Mouse (Mus musculus) midbrain, embryonic 14.5 days (tissue): Measurements from ENCODE around the gene Gm11084. TPM values are rescaled to one million over a fixed set of nuclear protein-coding genes. Genes with fewer than 3 reads are reported as not detected.

ENCODE experiments used
- ATAC-seq: fragments of 200-750 bp; cut with Nextera tagmentation; 2 replicates; pipeline ENCODE4 v1.8.0; 2017; ENCODE audit warnings: moderate number of reproducible peaks, moderate library complexity; ENCODE audit not compliant: low FRiP score, low TSS enrichment
- DNase-seq: peaks from one replicate; pipeline ENCODE4 v3.0.0-alpha.2; 2015
- H3K27ac ChIP-seq: fragments of 300-500 bp; sonication (generic); replicated peaks from 2 replicates; pipeline ENCODE4 v1.5.1; 2014; ENCODE audit warnings: mild to moderate bottlenecking, low read depth, low read length, moderate library complexity
- H3K27me3 ChIP-seq: fragments of 300-500 bp; sonication (generic); 2 replicates; pipeline ENCODE4 v1.6.1; 2014; ENCODE audit warnings: low read length, control low read depth, mixed read lengths; ENCODE audit not compliant: control insufficient read depth, insufficient read depth
- H3K36me3 ChIP-seq: fragments of 300-500 bp; sonication (generic); 2 replicates; pipeline ENCODE4 v1.6.1; 2014; ENCODE audit warnings: low read length, control low read depth; ENCODE audit not compliant: control insufficient read depth, insufficient read depth
- H3K4me1 ChIP-seq: fragments of 300-500 bp; sonication (generic); 2 replicates; pipeline ENCODE4 v1.6.1; 2014; ENCODE audit warnings: mild to moderate bottlenecking, antibody characterized with exemption, low read length, control low read depth; ENCODE audit not compliant: control insufficient read depth, insufficient read depth
- H3K4me2 ChIP-seq: fragments of 300-500 bp; sonication (generic); 2 replicates; pipeline ENCODE4 v1.6.1; 2014; ENCODE audit warnings: mild to moderate bottlenecking, low read length, moderate library complexity
- H3K4me3 ChIP-seq: fragments of 300-500 bp; sonication (generic); replicated peaks from 2 replicates; pipeline ENCODE4 v1.5.1; 2014; ENCODE audit warnings: low read depth, low read length
- H3K9ac ChIP-seq: fragments of 300-500 bp; sonication (generic); replicated peaks from 2 replicates; pipeline ENCODE4 v1.6.1; 2014; ENCODE audit warnings: mild to moderate bottlenecking, low read length, moderate library complexity
- H3K9me3 ChIP-seq: fragments of 300-500 bp; sonication (generic); 2 replicates; pipeline ENCODE4 v1.6.1; 2016; ENCODE audit warnings: low read length, control low read depth, mixed read lengths; ENCODE audit not compliant: control insufficient read depth
- WGBS: fragments of 180-500 bp; shearing (Covaris S2); extraction: QIAGEN DNeasy Blood & Tissue Kit; methylation state at CpG from one replicate; pipeline ENCODE4 v1.1.7; 2014; 5-methylcytosine and 5-hydroxymethylcytosine counted together
- polyA plus RNA-seq: library from polyadenylated mRNA; unstranded; fragments of >200 nt; fragmentation: Nextera tagmentation; extraction: Ambion mirVana; gene quantifications from 2 replicates; pipeline ENCODE4 v1.2.1, GENCODE M21; 2014

Gene Gm11084
- polyA plus RNA-seq, 1 experiment from 2014 or later: not detected

GRCm38 (mm10) chr2:72977272-72977671 lies 9.2 kb downstream of the Gm11084 start:
- Histone ChIP-seq H3K27ac (no peak overlapping the region), H3K9ac (no peak overlapping the region), H3K4me3 (peak overlapping the region; percentile 8; the same call in 1 of the 2 replicates), H3K4me2 (peak overlapping the region; percentile 43), H3K27me3 (no peaks in the 10 kb centered on the region), H3K4me1 (peaks cover 31% of the 10 kb centered on the region), H3K9me3 (no peaks in the 10 kb centered on the region), H3K36me3 (peaks cover 5% of the 10 kb centered on the region; the same call in 1 of the 2 replicates)
- WGBS: 73% methylated on average over 1 of the region's 1 CpGs
- no peak for ATAC-seq
- DNase-seq: no peak

GRCm38 (mm10) chr2:72976036-72976435 lies 10.5 kb downstream of the Gm11084 start:
- H3K4me2 ChIP-seq: peak overlapping the region; percentile 19; the same call in 1 of the 2 replicates
- ATAC-seq: no peak
- H3K27me3 ChIP-seq: no peaks in the 10 kb centered on the region
- H3K4me3 ChIP-seq: no peak overlapping the region
- no peak overlapping the region for H3K27ac ChIP-seq
- no peaks in the 10 kb centered on the region for H3K9me3 ChIP-seq
- H3K9ac ChIP-seq: no peak overlapping the region
- peaks cover 9% of the 10 kb centered on the region for H3K36me3 ChIP-seq
- H3K4me1 ChIP-seq: peaks cover 27% of the 10 kb centered on the region
- no peak for DNase-seq

- WGBS: 92% methylated on average over 6 of the region's 6 CpGs
- Histone ChIP-seq H3K9me3 (no peaks in the 10 kb centered on the region), H3K9ac (no peak overlapping the region), H3K36me3 (peaks cover 25% of the 10 kb centered on the region), H3K27me3 (no peaks in the 10 kb centered on the region), H3K4me2 (no peak overlapping the region), H3K4me3 (no peak overlapping the region), H3K4me1 (peaks cover 12% of the 10 kb centered on the region), H3K27ac (no peak overlapping the region)
- DNase-seq: no peak
- ATAC-seq: no peak
Measured at GRCm38 (mm10) chr2:72970831-72971230, 15.7 kb downstream of the Gm11084 start.

GRCm38 (mm10) chr2:72970302-72970701 lies 16.2 kb downstream of the Gm11084 start:
- Histone ChIP-seq H3K9me3 (no peaks in the 10 kb centered on the region), H3K4me2 (no peak overlapping the region), H3K9ac (no peak overlapping the region), H3K27me3 (no peaks in the 10 kb centered on the region), H3K4me3 (no peak overlapping the region), H3K4me1 (peaks cover 7% of the 10 kb centered on the region; the same call in 1 of the 2 replicates), H3K36me3 (peaks cover 23% of the 10 kb centered on the region), H3K27ac (no peak overlapping the region)
- WGBS: 93% methylated on average over 4 of the region's 4 CpGs
- DNase-seq (no peak), ATAC-seq (no peak)

- ATAC-seq (no peak), DNase-seq (no peak)
- Histone ChIP-seq H3K36me3 (peaks cover 23% of the 10 kb centered on the region), H3K4me1 (0 out of 2 replicates have a peak, but pooled peaks cover 3% of the 10 kb centered on the region), H3K9me3 (no peaks in the 10 kb centered on the region), H3K27ac (no peak overlapping the region), H3K4me2 (no peak overlapping the region), H3K27me3 (no peaks in the 10 kb centered on the region), H3K9ac (no peak overlapping the region), H3K4me3 (no peak overlapping the region)
- WGBS: 93% methylated on average over 1 of the region's 1 CpGs
Measured at GRCm38 (mm10) chr2:72968536-72968935, 18.0 kb downstream of the Gm11084 start.

GRCm38 (mm10) chr2:72965450-72965849 lies 21.1 kb downstream of the Gm11084 start:
- H3K36me3 ChIP-seq: peaks cover 16% of the 10 kb centered on the region
- WGBS: 97% methylated on average over 2 of the region's 2 CpGs
- H3K27ac ChIP-seq: no peak overlapping the region
- H3K4me3 ChIP-seq: no peak overlapping the region
- ATAC-seq (no peak), DNase-seq (no peak)
- H3K4me2 ChIP-seq: no peak overlapping the region
- H3K9ac ChIP-seq: no peak overlapping the region
- 0 out of 2 replicates have a peak, but pooled peaks cover 3% of the 10 kb centered on the region for H3K4me1 ChIP-seq
- no peaks in the 10 kb centered on the region for H3K9me3 ChIP-seq
- no peaks in the 10 kb centered on the region for H3K27me3 ChIP-seq

- Histone ChIP-seq H3K4me2 (no peak overlapping the region), H3K4me3 (no peak overlapping the region), H3K27me3 (no peaks in the 10 kb centered on the region), H3K9ac (no peak overlapping the region), H3K27ac (no peak overlapping the region), H3K9me3 (no peaks in the 10 kb centered on the region), H3K36me3 (peaks cover 8% of the 10 kb centered on the region; the same call in 1 of the 2 replicates), H3K4me1 (no peaks in the 10 kb centered on the region)
- no peak for DNase-seq
- ATAC-seq: no peak
- 93% methylated on average over 3 of the region's 3 CpGs for WGBS
Measured at GRCm38 (mm10) chr2:72956415-72956814, 30.1 kb downstream of the Gm11084 start.

- WGBS: 98% methylated on average over 3 of the region's 3 CpGs
- H3K9me3 ChIP-seq: no peaks in the 10 kb centered on the region
- no peak overlapping the region for H3K4me2 ChIP-seq
- H3K36me3 ChIP-seq: 0 out of 2 replicates have a peak, but pooled peaks cover 4% of the 10 kb centered on the region
- H3K4me3 ChIP-seq: no peak overlapping the region
- ATAC-seq: no peak
- no peaks in the 10 kb centered on the region for H3K27me3 ChIP-seq
- no peak for DNase-seq
- H3K27ac ChIP-seq: no peak overlapping the region
- no peaks in the 10 kb centered on the region for H3K4me1 ChIP-seq
- H3K9ac ChIP-seq: no peak overlapping the region
Measured at GRCm38 (mm10) chr2:72952979-72953378, 33.5 kb downstream of the Gm11084 start.

GRCm38 (mm10) chr2:72935937-72936336 lies 50.6 kb downstream of the Gm11084 start:
- no peak overlapping the region for H3K4me2 ChIP-seq
- H3K27me3 ChIP-seq: no peaks in the 10 kb centered on the region
- no peaks in the 10 kb centered on the region for H3K4me1 ChIP-seq
- ATAC-seq (no peak), DNase-seq (no peak)
- H3K9me3 ChIP-seq: no peaks in the 10 kb centered on the region
- 6% methylated on average over 1 of the region's 1 CpGs for WGBS
- no peak overlapping the region for H3K4me3 ChIP-seq
- H3K36me3 ChIP-seq: peaks cover 25% of the 10 kb centered on the region
- H3K9ac ChIP-seq: no peak overlapping the region
- no peak overlapping the region for H3K27ac ChIP-seq
